In the genomic region with DNA sequence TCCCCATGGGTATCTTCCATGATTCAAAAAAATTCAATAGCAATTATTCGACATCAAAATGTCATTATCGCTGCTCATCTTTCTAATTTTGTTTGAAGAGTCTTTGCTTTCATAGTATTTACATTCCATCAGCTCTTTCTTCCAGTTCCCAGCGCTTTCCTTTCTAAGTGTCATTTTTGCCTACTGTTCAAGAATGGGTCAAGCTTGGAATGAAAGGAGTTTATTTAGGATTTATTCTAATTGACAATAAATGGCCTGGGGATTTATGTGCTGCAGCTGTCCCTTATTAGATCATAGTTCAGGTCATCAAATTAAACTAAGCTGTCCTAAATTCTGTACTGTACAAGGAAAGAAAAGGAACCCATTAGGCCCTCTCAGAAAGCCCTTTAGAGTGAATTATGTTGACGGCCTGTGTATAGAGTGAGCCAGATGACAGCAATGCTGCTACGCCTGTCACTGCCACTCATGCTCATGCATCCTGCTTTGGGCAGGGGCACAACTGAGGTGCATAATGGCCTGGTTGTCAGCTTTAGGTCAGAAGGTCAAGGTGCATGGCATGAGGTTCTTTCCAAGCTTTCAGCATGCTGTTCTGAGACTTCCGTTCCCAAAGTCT, we compare ENCODE assay signal across 13 mouse cellular contexts.
DNase-seq lines count a peak whose midpoint lies in the region; ATAC-seq and TF ChIP-seq lines count a peak whose summit lies in the region.
"Had no signal": no experiment of that assay in that cellular context is flagged by ENCODE, and none has a peak within 500 bp of the region (broad histone marks: within the 10 kb centered on the region; RNA-seq: fewer than 3 reads in every experiment).

No protein-coding gene starts in this region.

- no peaks in the 10 kb centered on the region for H3K9me3 ChIP-seq in forebrain, embryonic 14.5 days (replicated peaks; ENCODE audit: control insufficient read depth, low read length)
- no peaks in the 10 kb centered on the region for H3K9me3 ChIP-seq in forebrain, postnatal 0 days (ENCODE audit: low read length)
- H3K9me3 ChIP-seq in megakaryocyte, embryonic 14.5 days: no peaks in the 10 kb centered on the region
- no peaks in the 10 kb centered on the region for H3K9me3 ChIP-seq in embryonic facial prominence, embryonic 10.5 days
- H3K9me3 ChIP-seq: intestine, embryonic 15.5 days; limb, embryonic 12.5 days had no signal

- no peak overlapping the region for H3K4me2 ChIP-seq in forebrain, embryonic 14.5 days (ENCODE audit: low read length)
- H3K4me2 ChIP-seq in forebrain, postnatal 0 days (ENCODE audit: low read depth): no peak overlapping the region
- no peak overlapping the region for H3K4me2 ChIP-seq in myocyte (ENCODE audit: low read depth)
- H3K4me2 ChIP-seq: intestine, embryonic 15.5 days; limb, embryonic 12.5 days had no signal

- 59% methylated on average over 6 of the region's 6 CpGs for WGBS in forebrain, embryonic 14.5 days
- 55% methylated on average over 6 of the region's 6 CpGs for WGBS in forebrain, postnatal 0 days
- WGBS in embryonic facial prominence, embryonic 10.5 days: 52% methylated on average over 6 of the region's 6 CpGs

- DNase-seq in forebrain, embryonic 14.5 days (ENCODE audit: low spot score): peak; percentile 4
- no peak for DNase-seq in forebrain, postnatal 0 days
- peak; percentile 46 for DNase-seq in embryonic facial prominence, embryonic 10.5 days (ENCODE audit: low spot score)
- no peak for DNase-seq in T-cell, adult 2 months (ENCODE audit: low spot score)
- DNase-seq in frontal cortex, adult 2 months (ENCODE audit: extremely low spot score in 1 of 2, low spot score in 1 of 2): no peak
- DNase-seq: cerebellum, adult 11 months; kidney, postnatal 14 days; thymus, postnatal 14 days had no signal

- H3ac ChIP-seq in myocyte (ENCODE audit: control insufficient read depth, insufficient read length): no peak overlapping the region

- H3K27me3 ChIP-seq in forebrain, embryonic 14.5 days (replicated peaks; ENCODE audit: control insufficient read depth, insufficient read depth, low read length): no peaks in the 10 kb centered on the region
- H3K27me3 ChIP-seq in forebrain, postnatal 0 days (ENCODE audit: insufficient read depth, low read length): no peaks in the 10 kb centered on the region
- H3K27me3 ChIP-seq in megakaryocyte, embryonic 14.5 days (replicated peaks): no peaks in the 10 kb centered on the region
- H3K27me3 ChIP-seq in embryonic facial prominence, embryonic 10.5 days (replicated peaks; ENCODE audit: low read depth, poor library complexity, severe bottlenecking): no peaks in the 10 kb centered on the region
- H3K27me3 ChIP-seq in myocyte (ENCODE audit: control insufficient read depth, insufficient read depth, insufficient read length): no peaks in the 10 kb centered on the region
- H3K27me3 ChIP-seq: intestine, embryonic 15.5 days; limb, embryonic 12.5 days had no signal

- H3K79me2 ChIP-seq in myocyte (ENCODE audit: control insufficient read depth, insufficient read depth): no peaks in the 10 kb centered on the region

- no peak for ATAC-seq in forebrain, embryonic 14.5 days
- ATAC-seq in forebrain, postnatal 0 days: no peak
- ATAC-seq in megakaryocyte, adult 5-6 weeks (ENCODE audit: poor library complexity, severe bottlenecking): no peak
- ATAC-seq: intestine, embryonic 15.5 days had no signal

- H3K9ac ChIP-seq in forebrain, embryonic 14.5 days (ENCODE audit: low read length): no peak overlapping the region
- no peak overlapping the region for H3K9ac ChIP-seq in forebrain, postnatal 0 days
- H3K9ac ChIP-seq: intestine, embryonic 15.5 days; limb, embryonic 12.5 days had no signal

- H3K36me3 ChIP-seq in forebrain, embryonic 14.5 days (ENCODE audit: control insufficient read depth, insufficient read depth, low read length): no peaks in the 10 kb centered on the region
- no peaks in the 10 kb centered on the region for H3K36me3 ChIP-seq in forebrain, postnatal 0 days (ENCODE audit: insufficient read depth)
- H3K36me3 ChIP-seq in megakaryocyte, embryonic 14.5 days (replicated peaks; ENCODE audit: low read length): no peaks in the 10 kb centered on the region
- no peaks in the 10 kb centered on the region for H3K36me3 ChIP-seq in embryonic facial prominence, embryonic 10.5 days (replicated peaks)
- H3K36me3 ChIP-seq in myocyte (ENCODE audit: control insufficient read depth, insufficient read depth): no peaks in the 10 kb centered on the region
- H3K36me3 ChIP-seq: intestine, embryonic 15.5 days; limb, embryonic 12.5 days had no signal

- TF ChIP-seq POLR2A in myocyte (IDR thresholded peaks at IDR 0.05; ENCODE audit: insufficient read length, low read depth): no peak

- no peak overlapping the region for H3K27ac ChIP-seq in forebrain, embryonic 14.5 days (ENCODE audit: low read depth, low read length)
- no peak overlapping the region for H3K27ac ChIP-seq in forebrain, postnatal 0 days (ENCODE audit: low read depth, low read length)
- H3K27ac ChIP-seq in embryonic facial prominence, embryonic 10.5 days (replicated peaks): no peak overlapping the region
- H3K27ac ChIP-seq: intestine, embryonic 15.5 days; limb, embryonic 12.5 days had no signal

- H3K4me3 ChIP-seq in forebrain, embryonic 14.5 days (ENCODE audit: low read depth, low read length): no peak overlapping the region
- no peak overlapping the region for H3K4me3 ChIP-seq in forebrain, postnatal 0 days (ENCODE audit: low read depth, low read length)
- peak overlapping the region; percentile 56 for H3K4me3 ChIP-seq in megakaryocyte, embryonic 14.5 days (replicated peaks)
- H3K4me3 ChIP-seq in embryonic facial prominence, embryonic 10.5 days: no peak overlapping the region
- H3K4me3 ChIP-seq in myocyte: no peak overlapping the region
- H3K4me3 ChIP-seq: intestine, embryonic 15.5 days; limb, embryonic 12.5 days had no signal

- H3K4me1 ChIP-seq in forebrain, embryonic 14.5 days (ENCODE audit: control insufficient read depth, insufficient read depth, low read length): no peaks in the 10 kb centered on the region
- no peaks in the 10 kb centered on the region for H3K4me1 ChIP-seq in forebrain, postnatal 0 days (ENCODE audit: insufficient read depth)
- H3K4me1 ChIP-seq in megakaryocyte, embryonic 14.5 days: no peaks in the 10 kb centered on the region
- H3K4me1 ChIP-seq in embryonic facial prominence, embryonic 10.5 days: peaks cover 4% of the 10 kb centered on the region; the same call in 1 of the 2 replicates
- H3K4me1 ChIP-seq: intestine, embryonic 15.5 days; limb, embryonic 12.5 days had no signal

- TF ChIP-seq CTCF in forebrain, postnatal 0 days (IDR thresholded peaks at IDR 0.05; ENCODE audit: low read depth): no peak

TF ChIP-seq in myocyte, 11 proteins besides CTCF, POLR2A, EP300 and RAD21:
- no peak for TF ChIP-seq TCF3 (IDR thresholded peaks at IDR 0.05; ENCODE audit: insufficient read length, low read depth)
- TF ChIP-seq MYOD1 (IDR thresholded peaks at IDR 0.05; ENCODE audit: control insufficient read depth in 1 of 3, insufficient read length in 2 of 3, low read depth in 2 of 3): peak in 2 of 3 experiments; percentile 26 to 42

Comparison
In these comparisons a context has a peak if more than half of its experiments do, and no peak if none do; other contexts are left out.
1. DNase-seq: peak in forebrain, embryonic 14.5 days (single experiment) and embryonic facial prominence, embryonic 10.5 days (single experiment); none in forebrain, postnatal 0 days (single experiment), T-cell, adult 2 months (single experiment) and frontal cortex, adult 2 months (0 of 2).